Mouse (Mus musculus) layer of hippocampus, adult 18-20 months (tissue): ENCODE measurements at regions not wholly inside any gene's neighbourhood (a gene's known extent, or its start where the extent isn't known, plus 50 kb on each side); places are given as distances from the start of the nearest gene placed in this dataset.

ENCODE experiments used
- DNase-seq, 2 experiments: peaks; one replicate each; pipeline ENCODE4 v3.0.0; 2022; ENCODE audit warnings: low spot score in 2 of 2

- DNase-seq: no peak
Measured at GRCm38 (mm10) chr10:123997260-123997659, 733.5 kb downstream of the Fam19a2 start.

- no peak for DNase-seq
Measured at GRCm38 (mm10) chr10:123998959-123999358, 735.2 kb downstream of the Fam19a2 start.

DNA sequence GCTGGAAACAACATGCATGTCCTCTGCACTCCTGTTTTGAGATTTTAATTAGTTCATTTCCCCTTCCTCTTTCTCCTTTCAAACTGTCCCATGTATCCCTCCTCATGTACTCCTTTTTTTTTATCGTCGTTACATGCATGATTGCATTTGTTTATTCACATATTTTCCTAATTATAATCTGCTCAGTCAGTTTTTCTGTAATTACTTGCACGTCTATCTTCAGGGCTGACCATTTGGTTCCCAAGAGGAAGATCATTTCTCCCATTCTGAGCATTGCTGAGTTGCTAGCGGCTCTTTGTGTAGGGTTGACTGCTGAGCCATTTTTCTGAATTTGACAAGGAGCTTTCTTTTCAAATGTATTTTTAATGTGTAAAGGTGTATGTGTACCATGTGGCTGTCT lies 781.2 kb downstream of the Fam19a2 start:
- DNase-seq: no peak

- DNase-seq: no peak
Measured at GRCm38 (mm10) chr10:124045791-124046190, 782.0 kb downstream of the Fam19a2 start.

DNA sequence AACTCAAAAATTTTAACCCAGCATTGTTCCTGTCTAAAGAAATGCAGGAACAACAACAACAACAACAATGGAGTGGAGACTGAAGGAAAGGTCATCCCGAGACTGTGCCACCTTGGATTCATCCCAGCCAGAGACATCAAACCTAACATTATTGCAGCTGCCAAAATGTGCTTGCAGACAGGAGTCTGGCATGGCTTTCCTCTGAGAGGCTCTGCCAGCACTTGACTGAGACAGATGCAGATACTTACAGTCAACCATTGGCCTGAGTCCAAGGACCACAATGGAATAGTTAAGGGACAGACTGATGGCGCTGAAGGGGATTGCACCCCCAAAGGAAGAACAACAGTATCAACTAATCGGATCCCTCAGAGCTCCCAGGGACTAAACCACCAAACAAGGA lies 819.0 kb downstream of the Fam19a2 start:
- no peak for DNase-seq

- DNase-seq: no peak
Measured at GRCm38 (mm10) chr10:124090547-124090946, 826.8 kb downstream of the Fam19a2 start.

DNA sequence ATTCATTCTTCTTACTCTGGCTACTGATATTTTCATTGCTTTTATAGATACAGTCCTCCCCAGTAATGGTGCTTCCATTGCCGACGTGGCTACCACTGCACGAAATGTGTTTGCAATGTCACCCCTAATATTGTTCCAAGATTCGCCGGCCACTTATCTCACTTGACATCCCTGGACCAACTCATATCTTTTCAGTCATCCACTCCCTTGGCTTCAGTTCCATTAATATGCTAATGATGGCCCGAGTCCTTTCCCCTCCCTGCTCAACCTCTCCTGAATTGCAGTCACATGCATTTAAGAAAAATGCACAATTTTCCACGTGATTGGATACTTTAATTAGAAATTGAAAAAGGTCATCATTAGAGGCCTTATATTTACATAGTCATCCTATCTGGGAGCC lies 827.6 kb downstream of the Fam19a2 start:
- DNase-seq: no peak

DNA sequence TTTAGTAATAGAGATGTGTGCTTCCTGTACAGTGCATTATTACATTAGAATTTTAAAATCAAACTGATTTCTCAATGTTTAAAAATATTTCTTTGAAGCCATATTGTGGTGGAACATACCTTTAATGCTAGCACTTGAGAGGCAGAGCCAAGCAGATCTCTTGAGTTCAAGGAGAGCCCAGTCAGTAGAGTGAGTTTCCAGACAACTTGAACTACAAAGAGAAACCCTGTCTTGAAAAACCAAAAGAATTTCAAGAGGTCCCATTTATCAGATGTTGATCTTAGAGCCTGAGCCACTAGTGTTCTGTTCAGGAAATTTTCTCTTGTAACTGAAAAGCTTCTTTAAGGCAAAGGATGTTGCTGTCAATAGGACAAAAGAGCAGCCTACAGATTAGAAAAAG lies 855.8 kb downstream of the Fam19a2 start:
- DNase-seq: no peak

- DNase-seq: no peak
Measured at GRCm38 (mm10) chr10:124138456-124138855, 874.7 kb downstream of the Fam19a2 start.

DNA sequence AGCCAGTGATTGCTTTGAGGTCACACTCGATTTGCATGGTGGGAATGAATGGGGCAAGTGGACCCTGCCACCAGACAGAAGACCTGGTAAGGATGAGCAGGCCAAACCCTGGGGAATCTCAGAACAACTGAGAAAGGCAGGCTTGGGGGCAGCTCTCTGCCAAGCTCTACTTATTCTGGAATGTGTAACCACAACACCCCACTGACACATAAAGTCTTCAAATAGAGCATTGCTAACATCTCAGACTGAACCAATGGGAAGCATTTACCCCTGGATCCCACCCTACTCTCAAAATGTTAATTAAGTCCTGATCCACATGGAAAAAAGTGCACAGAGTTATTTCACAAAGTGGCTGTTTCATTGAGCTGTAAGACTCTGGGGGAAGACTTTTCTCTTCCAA lies 878.5 kb downstream of the Fam19a2 start:
- no peak for DNase-seq

DNA sequence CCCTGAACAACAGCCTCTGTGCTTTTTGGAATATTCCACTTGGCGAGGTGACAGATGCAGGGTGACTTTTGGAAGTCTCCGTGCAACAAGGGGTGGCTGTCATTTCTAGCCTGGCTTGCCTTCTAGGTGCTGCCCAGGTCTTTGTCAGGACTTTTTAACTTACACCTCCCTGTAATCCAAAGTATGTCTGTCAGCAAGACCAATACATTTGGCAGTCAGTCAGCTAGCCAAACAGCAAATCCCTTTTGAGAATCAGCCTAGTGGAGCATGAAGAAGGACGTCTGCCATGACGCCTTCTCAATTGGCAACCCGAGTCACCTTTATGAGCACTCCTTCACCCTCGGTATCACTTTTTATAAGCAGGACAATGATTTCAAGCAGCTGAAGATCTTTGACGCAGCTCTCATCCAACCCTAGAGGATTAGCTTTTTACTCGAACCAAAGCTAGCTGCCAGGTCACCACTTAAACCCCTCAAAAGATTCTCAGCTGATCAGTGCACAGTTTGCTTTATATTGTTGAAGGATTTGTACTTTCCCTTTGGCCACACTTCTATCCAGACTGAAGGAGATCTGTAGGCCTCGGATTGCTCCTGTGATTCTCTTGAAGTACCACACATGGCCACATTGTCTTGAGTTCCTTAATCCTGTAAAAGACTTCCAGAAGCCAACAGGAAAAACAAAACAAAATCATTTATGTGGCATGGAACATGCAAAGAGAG lies 883.1 kb downstream of the Fam19a2 start:
- no peak for DNase-seq

GRCm38 (mm10) chr10:124163441-124163840 lies 899.6 kb downstream of the Fam19a2 start:
- DNase-seq: no peak

DNA sequence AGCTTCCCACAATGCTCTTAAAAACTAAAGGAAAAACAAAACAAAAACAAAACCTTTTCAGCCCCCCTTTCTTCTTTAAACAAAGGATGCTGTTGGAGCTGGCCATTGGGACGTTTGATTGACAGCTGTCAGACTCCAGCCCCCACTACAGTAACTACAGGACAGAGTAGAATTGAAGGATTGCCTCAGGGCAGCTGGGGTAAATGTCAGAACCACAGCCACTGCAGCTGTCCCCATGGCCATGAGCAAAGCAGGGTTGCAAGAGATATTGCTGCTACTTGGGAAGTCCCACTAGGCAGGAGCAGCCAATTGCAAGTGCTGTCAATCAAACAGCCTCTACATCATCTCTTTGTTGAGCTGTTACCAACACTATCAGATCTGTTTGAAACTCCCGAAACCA lies 911.8 kb downstream of the Fam19a2 start:
- no peak for DNase-seq

DNA sequence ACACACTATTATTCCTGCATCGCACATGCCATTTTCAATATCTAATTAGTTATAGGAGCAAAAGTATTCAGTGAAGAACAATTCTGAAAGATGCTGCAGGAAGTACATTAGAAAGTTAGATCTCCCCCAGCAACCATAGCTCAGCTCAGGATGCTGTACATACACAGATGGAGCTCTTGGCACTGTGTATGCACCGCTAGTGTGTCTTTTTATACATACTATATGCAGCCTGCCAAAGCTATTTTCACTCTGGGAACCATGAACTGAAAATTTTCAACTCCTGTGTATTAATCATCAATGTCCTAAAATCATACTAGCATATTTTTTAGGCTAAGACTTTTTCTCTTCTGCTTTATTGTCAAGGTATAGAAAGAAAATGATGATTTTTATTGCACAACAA lies 944.5 kb downstream of the Fam19a2 start:
- DNase-seq: peak in 1 of 2 experiments; percentile 15

DNA sequence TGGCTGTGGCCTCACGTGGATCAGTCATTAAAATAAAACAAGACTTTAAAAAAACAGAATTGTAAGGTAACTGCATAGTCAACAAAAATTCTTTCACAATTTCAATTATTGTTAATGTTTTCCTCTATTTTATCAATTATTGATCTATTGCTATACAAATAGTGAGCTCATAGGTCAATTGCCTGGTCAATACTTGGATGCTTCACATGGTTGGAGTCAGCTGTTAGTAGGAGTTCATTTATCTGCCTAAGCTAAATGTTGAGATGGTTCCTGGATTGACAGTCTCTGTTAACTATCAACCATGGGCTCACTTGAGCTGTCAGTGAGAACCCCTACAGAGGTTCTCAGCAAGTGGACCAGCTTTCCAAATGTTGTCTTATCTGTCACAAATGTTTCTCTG lies 955.7 kb downstream of the Fam19a2 start:
- DNase-seq: no peak

- DNase-seq: no peak
Measured at GRCm38 (mm10) chr10:124222068-124222467, 958.3 kb downstream of the Fam19a2 start.

- DNase-seq: no peak
Measured at GRCm38 (mm10) chr10:124227061-124227460, 963.3 kb downstream of the Fam19a2 start.

DNA sequence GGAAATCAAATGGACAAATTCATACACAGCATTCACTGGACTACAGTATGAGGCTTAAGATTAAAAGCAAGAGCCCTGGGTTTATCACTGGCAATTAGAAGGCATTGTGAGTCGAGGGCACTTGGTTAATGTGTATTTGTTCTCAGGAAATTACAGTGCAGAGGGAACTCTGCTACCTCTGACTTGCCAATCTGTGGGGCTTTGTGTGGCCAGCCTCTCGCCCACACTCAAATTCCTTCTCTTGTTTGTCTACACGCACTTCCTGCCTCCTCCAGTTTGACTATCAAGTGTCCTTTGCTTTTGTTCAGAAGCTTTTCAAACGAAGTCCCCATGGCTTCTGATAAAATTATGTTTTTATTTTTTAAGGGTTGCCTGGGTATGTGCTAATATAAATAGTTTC lies 985.6 kb downstream of the Fam19a2 start:
- peak in 1 of 2 experiments; percentile 12 for DNase-seq

- DNase-seq: peak; percentile 6 to 56
Measured at GRCm38 (mm10) chr10:124250004-124250403, 986.2 kb downstream of the Fam19a2 start.

DNA sequence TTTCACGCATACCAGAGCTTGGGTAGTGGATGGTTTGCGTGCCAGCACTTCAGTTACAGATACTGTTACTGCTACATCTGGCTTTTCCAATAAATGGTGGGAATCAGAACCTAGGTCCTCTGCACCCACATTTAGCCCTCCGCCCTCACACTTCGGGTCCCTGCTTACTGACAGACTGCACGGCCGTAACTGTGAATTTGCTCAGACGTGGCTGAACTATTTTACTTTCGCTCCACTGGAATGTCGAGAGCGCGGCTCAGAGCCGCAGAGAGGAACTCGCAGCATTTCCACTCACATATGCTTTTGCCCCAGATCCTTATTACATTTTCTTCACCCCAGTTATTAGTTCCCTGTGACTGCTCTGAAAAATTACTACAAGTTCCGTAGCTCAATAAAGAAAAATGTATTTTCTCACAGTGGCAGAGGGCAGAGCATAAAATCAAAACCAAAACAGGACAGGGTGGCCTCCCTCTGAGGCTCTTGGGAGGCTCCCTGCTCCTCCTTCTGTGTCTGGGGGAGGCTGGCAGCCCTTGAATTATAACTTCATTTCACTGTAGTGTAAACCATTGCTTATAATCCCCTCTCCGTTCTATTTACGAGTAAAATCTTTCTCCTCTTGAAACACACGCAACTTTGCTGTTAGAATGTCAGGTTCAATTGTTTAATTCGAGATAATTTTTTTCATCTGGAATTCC lies 1024.7 kb downstream of the Fam19a2 start:
- no peak for DNase-seq

- DNase-seq: peak in 1 of 2 experiments; percentile 9
Measured at GRCm38 (mm10) chr10:124297198-124297677, 1033.4 kb downstream of the Fam19a2 start.

GRCm38 (mm10) chr10:124304683-124305082 lies 1040.9 kb downstream of the Fam19a2 start:
- DNase-seq: no peak

- DNase-seq: no peak
Measured at GRCm38 (mm10) chr10:124305644-124306043, 1041.8 kb downstream of the Fam19a2 start.
